Comparison of ENCODE assay signal across 16 mouse cellular contexts in the genomic region with DNA sequence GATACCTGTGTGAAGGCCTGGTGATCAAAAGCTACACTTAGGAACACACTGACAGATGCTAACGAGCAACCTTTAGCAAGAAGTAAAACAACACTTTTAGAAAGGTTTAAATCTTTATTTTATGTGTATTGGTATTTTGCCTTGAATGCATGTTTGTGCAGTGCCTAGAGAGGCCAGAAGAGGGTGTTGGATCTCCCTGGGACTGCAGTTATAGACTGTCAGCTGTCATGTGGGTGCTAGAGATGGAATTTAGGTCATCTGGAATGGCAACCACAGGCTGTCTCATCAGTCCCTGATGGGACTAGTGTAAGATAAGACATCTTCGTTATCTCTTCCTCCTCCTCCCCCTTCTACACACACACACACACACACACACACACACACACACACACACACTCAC. TPM values are rescaled to one million over a fixed set of nuclear protein-coding genes. Genes with fewer than 3 reads are reported as not detected.
A peak's percentile ranks its signal among the peaks of the same experiment; 100 is the strongest.
DNase-seq lines count a peak whose midpoint lies in the region; ATAC-seq and TF ChIP-seq lines count a peak whose summit lies in the region.
"Had no signal": no experiment of that assay in that cellular context is flagged by ENCODE, and none has a peak within 500 bp of the region (broad histone marks: within the 10 kb centered on the region; RNA-seq: fewer than 3 reads in every experiment).

No protein-coding gene starts in this region.

- no peaks in the 10 kb centered on the region for H3K4me1 ChIP-seq in cerebellum, adult 2 months (ENCODE audit: control insufficient read depth, insufficient read depth, low read length)

- peak; percentile 47 to 51 for DNase-seq in cerebellum, adult 2 months
- no peak for DNase-seq in cerebellum, adult 8-10 months
- DNase-seq in left cerebral cortex, adult 2 months (ENCODE audit: extremely low spot score in 1 of 2, low spot score in 2 of 2), result no peak
- no peak for DNase-seq in left cerebral cortex, adult 8-10 months (ENCODE audit: low spot score in 2 of 2)
- DNase-seq in Patski (ENCODE audit: low read depth, low spot score), result no peak
- DNase-seq in thymus, postnatal 10 days (ENCODE audit: low spot score in 2 of 2), result peak; percentile 13 to 18
- no peak for DNase-seq in embryo, embryonic 9.5 days (ENCODE audit: extremely low spot score)
- DNase-seq: heart, postnatal 4 days; kidney, adult 11 months had no signal

- WGBS in cerebellum, adult 2 months, result 55% methylated on average over 2 of the region's 2 CpGs

- CTCF ChIA-PET in Patski (lab: Charles Lee), result no interaction called here

- no peaks in the 10 kb centered on the region for H3K27me3 ChIP-seq in cerebellum, adult 2 months (ENCODE audit: control insufficient read depth, insufficient read depth, low read length)
- no peaks in the 10 kb centered on the region for H3K27me3 ChIP-seq in Patski

- TF ChIP-seq POLR2A in cerebellum, adult 2 months (IDR thresholded peaks at IDR 0.05; ENCODE audit: borderline replicate concordance, insufficient read depth, low read length), result no peak

- POLR2A ChIA-PET in Patski (lab: Charles Lee), result interaction anchor here (0.6 kb wide), 1 partner anchor 262 kb away, joined by 3 read pairs; no protein-coding TSS in a partner anchor

- no peak overlapping the region for H3K27ac ChIP-seq in cerebellum, adult 2 months (ENCODE audit: insufficient read depth, low read length)
- no peak overlapping the region for H3K27ac ChIP-seq in left cerebral cortex, adult 2 months

- peak; percentile 57; the same call in 1 of the 2 replicates for TF ChIP-seq CTCF in cerebellum, adult 2 months (IDR thresholded peaks at IDR 0.05; ENCODE audit: borderline replicate concordance, insufficient read depth, low read depth, low read length)
- peak; percentile 34 for TF ChIP-seq CTCF in left cerebral cortex, adult 2 months (IDR thresholded peaks at IDR 0.05)
- TF ChIP-seq CTCF in Patski (IDR thresholded peaks at IDR 0.05), result peak; percentile 49

- in situ Hi-C loops in Patski (cut with MboI; ENCODE audit: low pct_unique_long_range_greater_than_20kb), result no loop called here

- H3K4me3 ChIP-seq in cerebellum, adult 2 months (replicated peaks; ENCODE audit: insufficient read depth, low read depth, low read length), result no peak overlapping the region
- H3K4me3 ChIP-seq in left cerebral cortex, adult 2 months, result no peak overlapping the region

- no peak for ATAC-seq in Patski
- ATAC-seq in megakaryocyte, adult 5-6 weeks (ENCODE audit: poor library complexity, severe bottlenecking), result no peak
- ATAC-seq: activated CD4-positive, CD25-positive, alpha-beta regulatory T cell, adult 4 months; forebrain, embryonic 14.5 days had no signal

- intact Hi-C loops in left cerebral cortex, adult 2 months (cut with DNase I), result no loop called here

RNA-seq across cellular contexts. Expression of a gene that starts 23.0 kb away (rescaled TPM):
- 90.6 and 105 TPM in 2 replicates for polyA plus RNA-seq in cerebellum, adult 2 months (2012; rRNA removed)
- 10 to 100 TPM; 37.2 to 42.8 TPM for total RNA-seq in left cerebral cortex, adult 2 months (2021)
- 10 to 100 TPM; 35.5 to 44.5 (median 40.3) TPM for total RNA-seq in left cerebral cortex, adult 8-10 months (2022)
- 15.6 TPM for polyA plus RNA-seq in Patski (2021)
- 0.31 and 0.41 TPM in 2 replicates for total RNA-seq in megakaryocyte, adult 5-6 weeks (2015)
- 0.24 and 1.1 TPM in 2 replicates for total RNA-seq in megakaryocyte, adult 5-6 weeks (2017)

RNA-seq across cellular contexts. Expression of a gene that starts 25.2 kb away (rescaled TPM):
- polyA plus RNA-seq in cerebellum, adult 2 months (2012; rRNA removed), result not detected in 2 replicates
- total RNA-seq in left cerebral cortex, adult 2 months (2021), result 1 to 10 TPM; 1.4 to 2.9 TPM
- under 1 TPM in 1 of 4 experiments, not detected in 3; 0.53 TPM for total RNA-seq in left cerebral cortex, adult 8-10 months (2022)
- polyA plus RNA-seq in Patski (2021), result not detected
- not detected in 2 replicates for total RNA-seq in megakaryocyte, adult 5-6 weeks (2015)
- total RNA-seq in megakaryocyte, adult 5-6 weeks (2017), result 0.48 TPM in 1 of 2 replicates, not detected in the other
- polyA plus RNA-seq: activated CD4-positive, CD25-positive, alpha-beta regulatory T cell, adult 4 months; embryonic facial prominence, embryonic 11.5 days; forebrain, embryonic 14.5 days; gonadal fat pad, adult 2 months; limb, embryonic 14.5 days had no signal

RNA-seq across cellular contexts. Expression of a gene that starts 25.2 kb away (rescaled TPM):
- polyA plus RNA-seq in cerebellum, adult 2 months (2012; rRNA removed), result not detected in 2 replicates
- total RNA-seq in left cerebral cortex, adult 2 months (2021), result not detected
- not detected for total RNA-seq in left cerebral cortex, adult 8-10 months (2022)
- not detected for polyA plus RNA-seq in Patski (2021)
- total RNA-seq in megakaryocyte, adult 5-6 weeks (2015), result not detected in 2 replicates
- not detected in 2 replicates for total RNA-seq in megakaryocyte, adult 5-6 weeks (2017)
- total RNA-seq: heart, postnatal 4 days; layer of hippocampus, postnatal 14 days had no signal
- polyA plus RNA-seq: activated CD4-positive, CD25-positive, alpha-beta regulatory T cell, adult 4 months; embryonic facial prominence, embryonic 11.5 days; forebrain, embryonic 14.5 days; limb, embryonic 14.5 days had no signal

RNA-seq across cellular contexts. Expression of a gene that starts 31.0 kb away (rescaled TPM):
- polyA plus RNA-seq in cerebellum, adult 2 months (2012; rRNA removed), result 0.47 and 0.67 TPM in 2 replicates
- not detected for total RNA-seq in left cerebral cortex, adult 2 months (2021)
- total RNA-seq in left cerebral cortex, adult 8-10 months (2022), result under 1 TPM in 1 of 4 experiments, not detected in 3; 0.23 TPM
- 0.06 TPM for polyA plus RNA-seq in Patski (2021)
- total RNA-seq in megakaryocyte, adult 5-6 weeks (2015), result not detected in 2 replicates
- not detected in 2 replicates for total RNA-seq in megakaryocyte, adult 5-6 weeks (2017)
- total RNA-seq: heart, postnatal 4 days; layer of hippocampus, postnatal 14 days had no signal
- polyA plus RNA-seq: activated CD4-positive, CD25-positive, alpha-beta regulatory T cell, adult 4 months; forebrain, embryonic 14.5 days; limb, embryonic 14.5 days had no signal

RNA-seq across cellular contexts. Expression of a gene that starts 47.3 kb away (rescaled TPM):
- polyA plus RNA-seq in cerebellum, adult 2 months (2012; rRNA removed), result 42.5 and 45.3 TPM in 2 replicates
- total RNA-seq in left cerebral cortex, adult 2 months (2021), result 10 to 100 TPM; 28.4 to 31.2 TPM
- 10 to 100 TPM; 32.3 to 37.9 (median 33.4) TPM for total RNA-seq in left cerebral cortex, adult 8-10 months (2022)
- polyA plus RNA-seq in Patski (2021), result 8.3 TPM
- not detected in 2 replicates for total RNA-seq in megakaryocyte, adult 5-6 weeks (2015)
- not detected in 2 replicates for total RNA-seq in megakaryocyte, adult 5-6 weeks (2017)

Comparison
In these comparisons a context has a peak if more than half of its experiments do, and no peak if none do; other contexts are left out.
1. DNase-seq: peak in cerebellum, adult 2 months (2 of 2) and thymus, postnatal 10 days (2 of 2); none in cerebellum, adult 8-10 months (single experiment), left cerebral cortex, adult 2 months (0 of 2), left cerebral cortex, adult 8-10 months (0 of 2), Patski (single experiment) and embryo, embryonic 9.5 days (single experiment).
2. RNA of a gene that starts 23.0 kb away (total RNA-seq): 35.5 to 44.5 TPM in left cerebral cortex, adult 8-10 months and 37.2 to 42.8 TPM in left cerebral cortex, adult 2 months; 0.24 to 1.1 TPM in megakaryocyte, adult 5-6 weeks; every median in the first group is over 10 times any median in the second.
3. Peak in every context shown above with its lines, with median percentiles within 50 percentile points of each other: CTCF ChIP-seq.